ENCODE assay signal across 8 mouse cellular contexts in the genomic region with DNA sequence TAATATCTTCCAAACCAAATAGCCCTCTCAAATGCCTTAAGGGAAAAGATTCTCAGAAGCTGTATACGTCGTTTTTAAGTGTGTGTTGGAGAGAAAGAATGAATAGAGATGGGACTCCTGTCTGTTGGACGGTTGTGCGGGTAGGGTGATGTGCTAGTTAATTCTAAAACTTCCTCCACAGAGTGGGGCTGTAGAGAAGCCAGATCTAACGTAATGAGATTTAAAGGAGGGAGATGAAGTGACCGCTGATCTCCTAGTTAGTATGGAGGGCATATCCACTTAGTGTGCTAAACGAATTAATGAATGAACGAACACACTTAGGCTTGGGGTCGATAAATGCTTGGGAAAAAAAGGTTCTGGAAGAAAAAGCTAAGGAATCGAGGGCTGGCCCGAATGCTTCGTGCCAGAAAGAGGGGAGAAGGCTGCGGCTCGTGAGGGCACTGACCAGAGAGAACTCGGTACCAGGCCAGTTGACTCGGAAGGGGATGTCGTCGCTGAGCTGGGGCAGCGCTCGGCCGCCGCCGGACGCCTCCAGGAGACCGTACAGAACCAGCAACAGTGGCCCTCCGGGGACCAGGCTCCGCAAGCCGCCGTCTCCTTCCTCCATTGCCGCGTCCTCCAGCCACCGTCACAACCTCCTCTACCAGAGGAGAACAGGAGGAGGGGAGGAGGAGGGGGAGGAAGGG. TPM values are rescaled to one million over a fixed set of nuclear protein-coding genes. Genes with fewer than 3 reads are reported as not detected.
DNase-seq lines count a peak whose midpoint lies in the region; ATAC-seq and TF ChIP-seq lines count a peak whose summit lies in the region.

No protein-coding gene starts in this region.

- TF ChIP-seq CTCF in lung, adult 2 months (IDR thresholded peaks at IDR 0.05; ENCODE audit: insufficient read depth, low read length): no peak

- H3K9ac ChIP-seq in forebrain, embryonic 12.5 days: peak overlapping the region; percentile 87

- TF ChIP-seq POLR2A in lung, adult 2 months (IDR thresholded peaks at IDR 0.05; ENCODE audit: borderline replicate concordance, extremely low read depth, low read depth, low read length): no peak

- H3K36me3 ChIP-seq in forebrain, embryonic 12.5 days (replicated peaks): peaks cover 32% of the 10 kb centered on the region

- peaks cover 11% of the 10 kb centered on the region for H3K4me1 ChIP-seq in forebrain, embryonic 12.5 days
- no peaks in the 10 kb centered on the region; the same call in 1 of the 2 replicates for H3K4me1 ChIP-seq in lung, adult 2 months (ENCODE audit: control insufficient read depth, insufficient read depth, low read length)

- no peaks in the 10 kb centered on the region for H3K27me3 ChIP-seq in forebrain, embryonic 12.5 days

- peak overlapping the region; percentile 73 for H3K4me2 ChIP-seq in forebrain, embryonic 12.5 days

- intact Hi-C loops in heart, postnatal 10 days (cut with DNase I): loop anchor here (2.0 kb wide), 1 partner anchor 33 kb away; a partner anchor contains a TSS

- peak; percentile 15 for DNase-seq in ES-CJ7 (ENCODE audit: low read depth, low spot score)
- peak; percentile 36 for DNase-seq in c-Kit-positive CD71-positive TER-119-positive erythroid progenitor cells, embryonic 14.5 days (ENCODE audit: low spot score)
- DNase-seq in heart, postnatal 10 days: peak; percentile 50 to 63
- DNase-seq in large intestine, adult 2 months (ENCODE audit: low read depth, low spot score): peak; percentile 21
- peak; percentile 51 for DNase-seq in lung, adult 2 months
- peak; percentile 38 for DNase-seq in testis, postnatal 14 days (ENCODE audit: low spot score)

- peak overlapping the region; percentile 87 for H3K27ac ChIP-seq in forebrain, embryonic 12.5 days

- whole genome bisulfite sequencing in forebrain, embryonic 12.5 days: 1% methylated on average over 29 of the region's 32 CpGs
- under 1% methylated on average over 31 of the region's 32 CpGs for WGBS in large intestine, adult 2 months
- under 1% methylated on average over 32 of the region's 32 CpGs for WGBS in lung, adult 2 months

- peaks cover 13% of the 10 kb centered on the region for H3K9me3 ChIP-seq in forebrain, embryonic 12.5 days

- peak; percentile 91 for ATAC-seq in forebrain, embryonic 12.5 days (ENCODE audit: low FRiP score)
- ATAC-seq in neutrophil, adult 5-6 weeks (ENCODE audit: extremely low read depth, insufficient number of reproducible peaks, low FRiP score, poor library complexity, severe bottlenecking): peak; percentile 37; the same call in 1 of the 2 replicates

- H3K4me3 ChIP-seq in forebrain, embryonic 12.5 days (replicated peaks): peak overlapping the region; percentile 76
- H3K4me3 ChIP-seq in lung, adult 2 months (replicated peaks; ENCODE audit: extremely low read depth, low read depth, low read length): peak overlapping the region; percentile 69

RNA-seq across cellular contexts. Expression of a gene that starts 0.5 kb away (rescaled TPM):
- 9.9 and 10.5 TPM in 2 replicates for polyA plus RNA-seq in forebrain, embryonic 12.5 days (2016; fragmentation: Nextera tagmentation; extraction: Ambion mirVana)
- 10 to 100 TPM; 44.6 to 44.7 TPM for total RNA-seq in heart, postnatal 10 days (2021)
- polyA plus RNA-seq in large intestine, adult 2 months (2012; rRNA removed): 12.4 and 14.5 TPM in 2 replicates
- 16.3 and 22.0 TPM in 2 replicates for polyA plus RNA-seq in lung, adult 2 months (2012; rRNA removed)
- 18.4 and 20.6 TPM in 2 replicates for total RNA-seq in neutrophil, adult 5-6 weeks (2017)

RNA-seq across cellular contexts. Expression of a gene that starts 32.5 kb away (rescaled TPM):
- polyA plus RNA-seq in forebrain, embryonic 12.5 days (2016; fragmentation: Nextera tagmentation; extraction: Ambion mirVana): 17.6 and 18.6 TPM in 2 replicates
- 10 to 100 TPM; 10.1 to 11.3 TPM for total RNA-seq in heart, postnatal 10 days (2021)
- polyA plus RNA-seq in large intestine, adult 2 months (2012; rRNA removed): 2.2 and 2.5 TPM in 2 replicates
- polyA plus RNA-seq in lung, adult 2 months (2012; rRNA removed): 1.6 and 1.8 TPM in 2 replicates
- 5.5 and 9.1 TPM in 2 replicates for total RNA-seq in neutrophil, adult 5-6 weeks (2017)

Comparison
In these comparisons a context has a peak if more than half of its experiments do, and no peak if none do; other contexts are left out.
1. Peak in every context shown above with its lines: DNase-seq, ATAC-seq, H3K4me3 ChIP-seq and H3K27ac ChIP-seq.